Mouse (Mus musculus): ENCODE data around the gene Eya4. TPM values are rescaled to one million over a fixed set of nuclear protein-coding genes. Genes with fewer than 3 reads are reported as not detected.

Gene Eya4
- polyA plus RNA-seq, 1 experiment from 2014 or later, result 0.60 TPM

GRCm38 (mm10) chr10:23327651-23328050, 22.9 kb downstream of the Eya4 start:
- 82% methylated on average over 6 of the region's 6 CpGs for WGBS
- H3K36me3 ChIP-seq, result no peaks in the 10 kb centered on the region
- ATAC-seq (replicated peaks; ENCODE audit: insufficient number of reproducible peaks, insufficient read depth, low FRiP score, low read depth), result no peak

GRCm38 (mm10) chr10:23322275-23322674, 28.3 kb downstream of the Eya4 start:
- no peak overlapping the region for H3K9ac ChIP-seq
- no peak for ATAC-seq (replicated peaks; ENCODE audit: insufficient number of reproducible peaks, insufficient read depth, low FRiP score, low read depth)
- 82% methylated on average over 4 of the region's 4 CpGs for WGBS
- H3K4me3 ChIP-seq, result no peak overlapping the region
- no peaks in the 10 kb centered on the region for H3K9me3 ChIP-seq (replicated peaks)
- H3K36me3 ChIP-seq, result no peaks in the 10 kb centered on the region
- H3K27me3 ChIP-seq, result no peaks in the 10 kb centered on the region
- H3K27ac ChIP-seq, result no peak overlapping the region
- no peaks in the 10 kb centered on the region for H3K4me1 ChIP-seq (replicated peaks)
- H3K4me2 ChIP-seq, result no peak overlapping the region

More at GRCm38 (mm10) chr10:23327651-23328050, 22.9 kb downstream of the Eya4 start:
- Histone ChIP-seq H3K9me3 (replicated peaks) (no peaks in the 10 kb centered on the region), H3K4me3 (no peak overlapping the region), H3K9ac (no peak overlapping the region), H3K4me2 (no peak overlapping the region), H3K27me3 (no peaks in the 10 kb centered on the region), H3K4me1 (replicated peaks) (no peaks in the 10 kb centered on the region), H3K27ac (no peak overlapping the region)

- Histone ChIP-seq H3K4me3 (no peak overlapping the region), H3K9me3 (replicated peaks) (no peaks in the 10 kb centered on the region), H3K4me2 (no peak overlapping the region), H3K36me3 (no peaks in the 10 kb centered on the region), H3K27me3 (no peaks in the 10 kb centered on the region), H3K4me1 (replicated peaks) (no peaks in the 10 kb centered on the region), H3K27ac (no peak overlapping the region), H3K9ac (no peak overlapping the region)
- 41% methylated on average over 3 of the region's 3 CpGs for WGBS
- ATAC-seq (replicated peaks; ENCODE audit: insufficient number of reproducible peaks, insufficient read depth, low FRiP score, low read depth), result no peak
Measured at GRCm38 (mm10) chr10:23295616-23296015, 55.0 kb downstream of the Eya4 start.

GRCm38 (mm10) chr10:23292495-23292894, 58.1 kb downstream of the Eya4 start:
- Histone ChIP-seq H3K4me3 (no peak overlapping the region), H3K9ac (no peak overlapping the region), H3K27me3 (no peaks in the 10 kb centered on the region), H3K27ac (no peak overlapping the region), H3K9me3 (replicated peaks) (no peaks in the 10 kb centered on the region), H3K4me1 (replicated peaks) (no peaks in the 10 kb centered on the region), H3K4me2 (no peak overlapping the region), H3K36me3 (no peaks in the 10 kb centered on the region)
- ATAC-seq (replicated peaks; ENCODE audit: insufficient number of reproducible peaks, insufficient read depth, low FRiP score, low read depth), result no peak
- 68% methylated on average over 7 of the region's 7 CpGs for WGBS

DNA sequence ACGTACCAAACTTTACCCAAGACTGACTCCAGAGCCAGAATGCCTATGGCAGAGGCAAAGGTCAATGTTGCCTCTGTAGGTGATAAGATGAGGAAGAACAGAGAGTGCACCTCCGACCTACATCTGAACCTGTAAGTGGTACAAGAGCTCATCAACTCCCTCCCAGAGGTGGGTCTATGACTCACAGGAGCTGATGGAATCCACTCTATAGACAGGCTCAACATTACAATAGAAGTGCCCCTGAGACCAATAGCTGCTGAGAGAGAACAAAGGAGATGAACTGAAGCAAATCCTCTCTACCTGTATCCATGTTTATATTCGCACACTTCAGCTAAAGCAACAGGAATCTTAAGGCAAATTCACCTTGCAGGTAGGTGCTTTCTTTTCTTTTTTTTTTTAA, 73.2 kb downstream of the Eya4 start:
- WGBS, result 82% methylated on average over 3 of the region's 3 CpGs
- Histone ChIP-seq H3K27me3 (no peaks in the 10 kb centered on the region), H3K4me3 (no peak overlapping the region), H3K9me3 (replicated peaks) (no peaks in the 10 kb centered on the region), H3K4me2 (no peak overlapping the region), H3K36me3 (no peaks in the 10 kb centered on the region), H3K27ac (no peak overlapping the region), H3K4me1 (replicated peaks) (no peaks in the 10 kb centered on the region), H3K9ac (no peak overlapping the region)
- no peak for ATAC-seq (replicated peaks; ENCODE audit: insufficient number of reproducible peaks, insufficient read depth, low FRiP score, low read depth)

- no peak for ATAC-seq (replicated peaks; ENCODE audit: insufficient number of reproducible peaks, insufficient read depth, low FRiP score, low read depth)
- WGBS, result 72% methylated on average over 9 of the region's 9 CpGs
- Histone ChIP-seq H3K27me3 (no peaks in the 10 kb centered on the region), H3K27ac (no peak overlapping the region), H3K4me1 (replicated peaks) (no peaks in the 10 kb centered on the region), H3K36me3 (no peaks in the 10 kb centered on the region), H3K9me3 (replicated peaks) (no peaks in the 10 kb centered on the region), H3K4me3 (no peak overlapping the region), H3K4me2 (no peak overlapping the region), H3K9ac (no peak overlapping the region)
Measured at GRCm38 (mm10) chr10:23271050-23271621, 79.5 kb downstream of the Eya4 start.

DNA sequence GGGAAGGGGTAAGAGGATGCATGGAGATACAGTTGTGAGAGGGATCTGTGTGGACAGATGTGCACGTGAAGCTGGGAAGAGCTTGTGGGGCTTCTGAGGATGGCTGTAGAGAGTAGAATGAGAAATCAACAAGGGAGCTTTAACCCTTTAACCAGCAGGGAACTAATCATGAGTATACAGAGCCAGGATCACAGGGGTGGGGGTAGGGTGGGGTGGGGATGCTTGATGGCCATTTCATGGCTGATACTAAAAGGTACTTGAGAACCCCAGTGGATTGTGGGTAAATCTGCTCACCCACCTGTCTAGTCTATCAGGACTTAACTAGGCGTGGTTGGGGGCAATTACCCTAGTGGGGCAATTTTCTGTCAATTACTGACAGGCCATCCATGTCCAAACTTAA, 80.1 kb downstream of the Eya4 start:
- Histone ChIP-seq H3K9me3 (replicated peaks) (no peaks in the 10 kb centered on the region), H3K4me3 (no peak overlapping the region), H3K9ac (no peak overlapping the region), H3K36me3 (no peaks in the 10 kb centered on the region), H3K4me1 (replicated peaks) (no peaks in the 10 kb centered on the region), H3K4me2 (no peak overlapping the region), H3K27ac (no peak overlapping the region), H3K27me3 (no peaks in the 10 kb centered on the region)
- 77% methylated on average over 2 of the region's 2 CpGs for WGBS
- no peak for ATAC-seq (replicated peaks; ENCODE audit: insufficient number of reproducible peaks, insufficient read depth, low FRiP score, low read depth)

GRCm38 (mm10) chr10:23252180-23252579, 98.4 kb downstream of the Eya4 start:
- Histone ChIP-seq H3K27me3 (no peaks in the 10 kb centered on the region), H3K4me1 (replicated peaks) (no peaks in the 10 kb centered on the region), H3K36me3 (no peaks in the 10 kb centered on the region), H3K9ac (no peak overlapping the region), H3K9me3 (replicated peaks) (no peaks in the 10 kb centered on the region), H3K4me3 (no peak overlapping the region), H3K27ac (no peak overlapping the region), H3K4me2 (no peak overlapping the region)
- WGBS, result 72% methylated on average over 4 of the region's 4 CpGs
- ATAC-seq (replicated peaks; ENCODE audit: insufficient number of reproducible peaks, insufficient read depth, low FRiP score, low read depth), result no peak

DNA sequence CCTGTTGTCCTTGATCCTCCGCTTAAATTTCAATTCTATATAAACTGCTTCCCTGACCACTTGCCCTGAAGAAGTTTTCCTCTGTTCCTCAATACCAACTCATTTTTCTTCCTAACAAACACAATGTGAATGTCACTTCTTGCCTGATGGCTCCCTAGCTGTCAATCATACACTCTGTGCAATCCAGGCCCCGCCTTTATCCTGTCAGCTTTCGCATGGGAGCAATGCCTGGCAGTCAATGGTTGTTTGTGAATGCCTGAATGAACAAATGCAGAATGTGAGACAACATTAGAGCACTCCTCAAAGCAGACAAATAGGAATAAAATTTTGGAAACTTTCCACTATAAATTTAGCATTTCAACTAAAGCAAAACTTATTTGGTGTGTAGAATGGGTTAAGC, 104.1 kb downstream of the Eya4 start:
- Histone ChIP-seq H3K36me3 (no peaks in the 10 kb centered on the region), H3K4me3 (no peak overlapping the region), H3K9ac (no peak overlapping the region), H3K9me3 (replicated peaks) (no peaks in the 10 kb centered on the region), H3K27ac (no peak overlapping the region), H3K4me2 (no peak overlapping the region), H3K27me3 (no peaks in the 10 kb centered on the region), H3K4me1 (replicated peaks) (no peaks in the 10 kb centered on the region)
- WGBS, result 83% methylated on average over 3 of the region's 3 CpGs
- no peak for ATAC-seq (replicated peaks; ENCODE audit: insufficient number of reproducible peaks, insufficient read depth, low FRiP score, low read depth)

- H3K4me1 ChIP-seq (replicated peaks), result no peaks in the 10 kb centered on the region
- H3K27ac ChIP-seq, result no peak overlapping the region
- H3K9me3 ChIP-seq (replicated peaks), result no peaks in the 10 kb centered on the region
- ATAC-seq (replicated peaks; ENCODE audit: insufficient number of reproducible peaks, insufficient read depth, low FRiP score, low read depth), result no peak
- no peaks in the 10 kb centered on the region for H3K27me3 ChIP-seq
- no peak overlapping the region for H3K4me3 ChIP-seq
- H3K9ac ChIP-seq, result no peak overlapping the region
- H3K4me2 ChIP-seq, result no peak overlapping the region
- WGBS, result 50% methylated on average over 11 of the region's 11 CpGs
- H3K36me3 ChIP-seq, result no peaks in the 10 kb centered on the region
Measured at GRCm38 (mm10) chr10:23236918-23237317, 113.7 kb downstream of the Eya4 start.

DNA sequence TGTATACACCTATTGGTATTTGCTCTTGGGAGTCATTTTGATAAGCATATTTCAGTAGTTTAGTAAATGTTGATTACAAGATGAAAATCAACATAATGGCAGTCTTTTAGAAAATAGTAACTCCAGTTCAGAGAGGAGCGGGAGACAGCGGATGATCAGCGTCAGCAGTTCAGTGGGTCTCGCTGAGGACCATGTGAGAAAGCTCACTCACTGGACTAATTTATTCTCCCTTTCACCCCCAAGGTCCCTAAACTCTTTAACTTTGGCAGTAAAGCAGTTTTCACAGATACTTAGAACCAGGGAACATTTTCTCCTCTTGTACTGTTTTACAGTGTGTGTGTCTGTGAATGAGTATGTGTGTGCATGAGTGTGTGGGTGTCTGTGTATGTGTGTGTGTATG, 115.2 kb downstream of the Eya4 start:
- H3K9me3 ChIP-seq (replicated peaks), result no peaks in the 10 kb centered on the region
- WGBS, result 91% methylated on average over 4 of the region's 4 CpGs
- no peak overlapping the region for H3K4me3 ChIP-seq
- no peak overlapping the region for H3K4me2 ChIP-seq
- no peak overlapping the region for H3K27ac ChIP-seq
- H3K36me3 ChIP-seq, result no peaks in the 10 kb centered on the region
- no peak overlapping the region for H3K9ac ChIP-seq
- no peak for ATAC-seq (replicated peaks; ENCODE audit: insufficient number of reproducible peaks, insufficient read depth, low FRiP score, low read depth)
- no peaks in the 10 kb centered on the region for H3K27me3 ChIP-seq
- H3K4me1 ChIP-seq (replicated peaks), result no peaks in the 10 kb centered on the region

DNA sequence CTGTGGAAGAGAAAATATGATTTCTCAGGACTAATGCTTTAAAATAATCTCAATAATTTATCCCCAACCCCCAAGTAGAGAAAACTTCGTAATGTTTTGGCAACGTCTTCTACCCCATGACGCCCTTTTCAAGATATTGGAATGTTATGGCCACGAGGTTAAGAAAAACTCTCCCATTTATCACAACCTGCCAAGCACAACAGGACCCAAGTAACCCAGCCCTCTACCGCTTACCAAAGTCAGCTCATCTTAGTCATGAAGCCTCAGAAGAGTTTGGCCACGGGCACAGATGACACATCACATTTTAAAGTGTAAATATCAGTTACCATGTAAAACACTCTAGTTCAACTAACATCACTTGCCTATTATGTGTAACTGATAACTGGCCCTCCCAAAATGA, 117.2 kb downstream of the Eya4 start:
- ATAC-seq (replicated peaks; ENCODE audit: insufficient number of reproducible peaks, insufficient read depth, low FRiP score, low read depth), result no peak
- Histone ChIP-seq H3K36me3 (no peaks in the 10 kb centered on the region), H3K4me1 (replicated peaks) (no peaks in the 10 kb centered on the region), H3K27ac (no peak overlapping the region), H3K9me3 (replicated peaks) (no peaks in the 10 kb centered on the region), H3K4me2 (no peak overlapping the region), H3K27me3 (no peaks in the 10 kb centered on the region), H3K4me3 (no peak overlapping the region), H3K9ac (no peak overlapping the region)
- WGBS, result 46% methylated on average over 6 of the region's 6 CpGs

All from heart, embryonic 15.5 days (tissue).